Mouse (Mus musculus) forebrain, postnatal 0 days (tissue): ENCODE results near the gene Pard3. TPM values are rescaled to one million over a fixed set of nuclear protein-coding genes. Genes with fewer than 3 reads are reported as not detected.

Source experiments
- ATAC-seq: fragments of 200-750 bp; cut with Nextera tagmentation; 2 replicates; pipeline ENCODE4 v1.8.0; 2017; ENCODE audit warnings: mild to moderate bottlenecking, moderate library complexity
- DNase-seq: peaks from one replicate; pipeline ENCODE4 v3.0.0-alpha.2; 2015
- H3K27ac ChIP-seq: fragments of 300-500 bp; sonication (generic); 2 replicates; pipeline ENCODE4 v1.5.1; 2014; ENCODE audit warnings: low read depth, mild to moderate bottlenecking, antibody characterized with exemption, low read length, moderate library complexity, mixed read lengths
- H3K27me3 ChIP-seq: fragments of 300-500 bp; sonication (generic); 2 replicates; pipeline ENCODE4 v1.6.1; 2014; ENCODE audit warnings: mild to moderate bottlenecking, low read length, mixed read lengths; ENCODE audit not compliant: insufficient read depth
- H3K36me3 ChIP-seq: fragments of 300-500 bp; sonication (generic); 2 replicates; pipeline ENCODE4 v1.6.1; 2014; ENCODE audit warnings: mild to moderate bottlenecking, moderate library complexity; ENCODE audit not compliant: insufficient read depth
- H3K4me1 ChIP-seq: fragments of 300-500 bp; sonication (generic); 2 replicates; pipeline ENCODE4 v1.6.1; 2014; ENCODE audit warnings: antibody characterized with exemption; ENCODE audit not compliant: insufficient read depth
- H3K4me2 ChIP-seq: fragments of 300-500 bp; sonication (generic); 2 replicates; pipeline ENCODE4 v1.6.1; 2014; ENCODE audit warnings: low read depth, mild to moderate bottlenecking, moderate library complexity
- H3K4me3 ChIP-seq: fragments of 300-500 bp; sonication (generic); 2 replicates; pipeline ENCODE4 v1.5.1; 2014; ENCODE audit warnings: low read depth, low read length, mixed read lengths
- H3K9ac ChIP-seq: fragments of 300-500 bp; sonication (generic); 2 replicates; pipeline ENCODE4 v1.6.1; 2014; ENCODE audit warnings: mild to moderate bottlenecking
- H3K9me3 ChIP-seq: fragments of 300-500 bp; sonication (generic); 2 replicates; pipeline ENCODE4 v1.6.1; 2016; ENCODE audit warnings: low read length
- CTCF ChIP-seq: sonication (generic); IDR thresholded peaks from 2 replicates; pipeline ENCODE4 v1.5.1; 2016; ENCODE audit warnings: antibody characterized with exemption, control low read depth, low read depth
- whole genome bisulfite sequencing: fragments of 180-500 bp; shearing (Covaris S2); extraction: QIAGEN DNeasy Blood & Tissue Kit; methylation state at CpG from one replicate; pipeline ENCODE4 v1.1.7; 2014; 5-methylcytosine and 5-hydroxymethylcytosine counted together
- polyA plus RNA-seq: library from polyadenylated mRNA; unstranded; fragments of >200 nt; fragmentation: Nextera tagmentation; extraction: Ambion mirVana; gene quantifications from 2 replicates; pipeline ENCODE4 v1.2.1, GENCODE M21; 2015
- total RNA-seq: library from RNA; depleted of rRNA; stranded (reverse); fragments of >200 nt; gene quantifications from 2 replicates; pipeline ENCODE4 v1.2.3, GENCODE M21; 2014

Pard3 gene
- total and polyA plus RNA-seq, 2 experiments from 2014 or later: 11.4 to 31.0 TPM

DNA sequence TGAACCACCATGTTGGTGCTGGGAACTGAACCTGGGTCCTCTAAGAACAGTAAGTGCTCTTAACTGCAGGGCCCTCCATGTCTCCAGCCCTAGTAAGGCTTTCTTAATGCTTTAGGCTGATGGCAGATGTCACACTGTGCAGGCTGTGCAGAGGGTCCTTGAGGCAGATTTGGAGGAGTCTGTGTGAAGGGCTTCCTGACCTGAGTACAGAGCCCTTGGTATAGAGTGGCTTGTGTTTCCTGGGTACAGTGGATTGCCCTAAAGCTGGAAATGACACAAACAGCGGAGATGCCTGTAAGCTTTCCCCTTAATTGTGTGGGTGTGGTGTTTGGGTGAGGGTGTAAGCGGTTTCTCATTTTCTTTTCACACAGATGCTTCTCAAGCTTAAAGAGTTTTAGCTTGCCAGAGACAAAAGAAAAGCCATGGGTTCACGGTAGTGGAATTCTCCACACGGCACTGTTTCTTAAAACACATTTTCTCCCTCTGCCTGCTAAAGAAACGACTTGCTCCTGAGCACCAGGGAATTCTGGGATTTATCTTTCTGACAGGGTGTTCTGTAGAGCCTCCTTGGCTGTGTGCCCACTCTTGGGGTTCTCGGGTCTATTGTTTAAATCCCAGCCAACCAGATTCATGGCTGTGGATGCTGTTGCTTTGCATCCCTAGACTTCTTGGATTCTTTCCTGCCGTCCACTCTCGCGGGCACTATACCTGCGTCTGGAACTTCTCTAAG lies 28.9 kb downstream of the Pard3 start:
- ATAC-seq (peak; percentile 76), DNase-seq (peak; percentile 83)
- Histone ChIP-seq H3K9ac (no peak overlapping the region), H3K27me3 (no peaks in the 10 kb centered on the region), H3K27ac (peak overlapping the region; percentile 51), H3K4me2 (peak overlapping the region; percentile 38), H3K4me1 (peaks cover 8% of the 10 kb centered on the region; the same call in 1 of the 2 replicates), H3K36me3 (no peaks in the 10 kb centered on the region), H3K4me3 (peak overlapping the region; percentile 6; the same call in 1 of the 2 replicates), H3K9me3 (no peaks in the 10 kb centered on the region)
- WGBS: 7% methylated on average over 10 of the region's 10 CpGs
- no peak for TF ChIP-seq CTCF

DNA sequence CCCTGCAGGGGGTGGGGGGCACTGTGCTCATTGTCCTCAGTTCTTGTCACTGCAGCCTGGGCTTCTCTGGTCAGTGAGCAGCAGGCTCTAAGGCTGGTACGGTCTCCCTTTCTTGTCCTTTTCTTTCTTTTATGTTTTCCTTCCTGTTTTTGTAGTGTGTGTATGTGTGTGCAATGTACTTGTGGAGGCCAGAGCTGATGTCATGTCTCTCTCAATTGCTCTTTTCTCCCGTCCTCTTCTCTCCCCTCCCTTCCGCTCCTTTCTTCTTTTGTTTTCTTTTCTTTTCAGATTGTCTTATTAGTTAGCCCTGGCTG lies 29.4 kb downstream of the Pard3 start:
- DNase-seq: no peak
- Histone ChIP-seq H3K9me3 (no peaks in the 10 kb centered on the region), H3K36me3 (no peaks in the 10 kb centered on the region), H3K27me3 (no peaks in the 10 kb centered on the region), H3K27ac (peak overlapping the region; percentile 51), H3K9ac (no peak overlapping the region), H3K4me1 (peaks cover 8% of the 10 kb centered on the region; the same call in 1 of the 2 replicates), H3K4me3 (peak overlapping the region; percentile 6; the same call in 1 of the 2 replicates), H3K4me2 (peak overlapping the region; percentile 38)
- peak; percentile 14; the same call in 1 of the 2 replicates for ATAC-seq
- 12% methylated on average over 3 of the region's 3 CpGs for whole genome bisulfite sequencing
- no peak for TF ChIP-seq CTCF

DNA sequence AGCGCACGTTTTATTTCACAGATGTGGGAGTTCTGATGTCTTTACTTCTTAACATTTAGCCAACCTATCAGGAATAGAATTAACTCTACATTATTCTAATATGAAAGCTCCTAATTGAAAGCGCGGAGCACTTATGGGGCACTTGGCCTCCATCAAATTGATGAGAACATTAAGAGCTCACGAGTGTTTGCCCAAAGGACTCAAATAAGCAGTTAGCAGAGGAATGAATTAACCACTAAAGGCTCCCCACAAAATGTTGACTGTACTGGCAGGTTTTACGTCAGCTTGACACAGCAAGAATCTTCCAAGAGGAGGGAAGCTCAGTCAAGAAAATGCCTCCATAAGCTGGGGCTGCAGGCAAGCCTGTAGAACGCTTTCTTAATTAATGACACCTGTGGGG lies 32.1 kb downstream of the Pard3 start:
- H3K27me3 ChIP-seq: no peaks in the 10 kb centered on the region
- no peak for ATAC-seq
- 63% methylated on average over 7 of the region's 7 CpGs for WGBS
- TF ChIP-seq CTCF: no peak
- no peaks in the 10 kb centered on the region for H3K36me3 ChIP-seq
- no peaks in the 10 kb centered on the region for H3K9me3 ChIP-seq
- no peak overlapping the region for H3K27ac ChIP-seq
- H3K4me2 ChIP-seq: no peak overlapping the region
- no peak overlapping the region for H3K9ac ChIP-seq
- H3K4me1 ChIP-seq: no peaks in the 10 kb centered on the region
- DNase-seq: no peak
- no peak overlapping the region for H3K4me3 ChIP-seq

DNA sequence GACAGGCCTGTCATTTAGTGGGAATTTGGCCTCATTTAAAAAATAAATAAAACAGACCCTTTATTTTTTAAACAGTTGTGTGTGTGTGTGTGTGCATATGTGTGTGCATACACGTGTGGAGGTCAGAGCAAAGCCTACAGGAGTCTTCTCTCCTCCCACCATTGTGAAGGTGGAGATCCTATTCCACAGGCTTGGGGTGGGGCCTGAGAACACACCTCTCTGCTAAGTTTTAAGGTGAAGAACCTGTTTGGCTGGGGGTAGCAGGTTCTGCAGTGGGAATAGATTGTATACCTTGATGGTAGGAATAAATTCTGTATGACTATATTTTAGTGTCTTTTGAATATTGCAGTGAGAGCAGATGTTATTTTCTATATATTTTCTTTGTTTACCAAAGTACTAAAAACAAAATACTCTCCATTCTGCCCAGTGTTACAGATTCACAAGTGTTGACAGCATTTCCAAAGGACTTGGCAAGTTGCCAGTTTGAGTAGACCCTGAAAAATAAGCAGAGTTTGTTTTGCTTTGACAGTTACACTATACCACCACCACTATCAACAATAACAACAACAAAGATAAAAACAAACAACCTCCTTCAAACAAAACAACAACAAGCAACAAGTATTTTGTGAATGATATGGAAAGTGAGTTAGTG lies 35.9 kb downstream of the Pard3 start:
- no peaks in the 10 kb centered on the region for H3K9me3 ChIP-seq
- H3K9ac ChIP-seq: no peak overlapping the region
- no peaks in the 10 kb centered on the region for H3K36me3 ChIP-seq
- no peak overlapping the region for H3K27ac ChIP-seq
- DNase-seq (no peak), ATAC-seq (no peak)
- WGBS: 72% methylated on average over 1 of the region's 1 CpGs
- H3K4me3 ChIP-seq: no peak overlapping the region
- H3K27me3 ChIP-seq: no peaks in the 10 kb centered on the region
- no peak overlapping the region for H3K4me2 ChIP-seq
- no peaks in the 10 kb centered on the region for H3K4me1 ChIP-seq
- no peak for TF ChIP-seq CTCF

DNA sequence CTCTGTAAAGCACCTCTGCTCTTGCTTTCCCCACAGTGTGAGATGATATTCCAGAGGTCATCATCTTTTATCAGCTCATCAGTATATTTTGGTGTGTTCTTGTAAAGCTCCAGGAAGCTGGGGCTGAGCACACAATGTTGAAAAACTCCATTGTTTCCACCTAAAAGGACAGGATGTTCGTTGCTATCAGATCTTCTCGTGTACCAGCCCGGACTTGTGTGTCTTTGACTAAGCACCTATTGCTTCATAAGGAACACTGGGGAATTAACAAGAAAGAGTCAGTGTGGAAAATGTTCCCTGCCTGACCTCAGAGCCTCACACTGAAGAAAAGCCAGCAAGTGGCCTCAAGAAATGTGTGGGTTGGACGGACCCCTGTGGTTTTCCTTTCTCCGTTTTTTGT lies 39.6 kb downstream of the Pard3 start:
- Histone ChIP-seq H3K27me3 (no peaks in the 10 kb centered on the region), H3K27ac (no peak overlapping the region), H3K9ac (no peak overlapping the region), H3K9me3 (no peaks in the 10 kb centered on the region), H3K4me3 (no peak overlapping the region), H3K4me2 (no peak overlapping the region), H3K4me1 (no peaks in the 10 kb centered on the region), H3K36me3 (no peaks in the 10 kb centered on the region)
- TF ChIP-seq CTCF: no peak
- ATAC-seq (no peak), DNase-seq (no peak)
- whole genome bisulfite sequencing: 72% methylated on average over 5 of the region's 5 CpGs

DNA sequence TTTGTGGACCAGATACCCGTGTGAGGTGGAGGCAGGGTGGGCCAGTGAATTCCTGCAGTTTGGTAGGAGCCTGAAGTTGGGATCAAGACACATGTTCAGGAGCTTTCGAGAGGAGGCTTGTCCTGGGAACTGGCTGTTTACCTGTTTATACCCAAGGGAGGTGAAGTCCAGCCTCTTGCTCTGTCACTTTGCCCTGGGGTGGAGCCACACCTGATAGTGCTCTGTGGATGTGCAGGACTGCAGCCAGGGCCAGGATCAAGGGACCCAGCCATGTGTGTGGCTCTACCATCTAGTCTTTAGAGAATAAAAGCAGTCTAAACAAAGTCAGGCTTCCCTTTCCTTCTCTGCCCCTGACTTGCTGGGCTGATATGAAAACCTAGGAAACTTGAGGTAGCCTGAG lies 40.9 kb downstream of the Pard3 start:
- 86% methylated on average over 2 of the region's 2 CpGs for whole genome bisulfite sequencing
- H3K9ac ChIP-seq: no peak overlapping the region
- no peaks in the 10 kb centered on the region for H3K4me1 ChIP-seq

DNA sequence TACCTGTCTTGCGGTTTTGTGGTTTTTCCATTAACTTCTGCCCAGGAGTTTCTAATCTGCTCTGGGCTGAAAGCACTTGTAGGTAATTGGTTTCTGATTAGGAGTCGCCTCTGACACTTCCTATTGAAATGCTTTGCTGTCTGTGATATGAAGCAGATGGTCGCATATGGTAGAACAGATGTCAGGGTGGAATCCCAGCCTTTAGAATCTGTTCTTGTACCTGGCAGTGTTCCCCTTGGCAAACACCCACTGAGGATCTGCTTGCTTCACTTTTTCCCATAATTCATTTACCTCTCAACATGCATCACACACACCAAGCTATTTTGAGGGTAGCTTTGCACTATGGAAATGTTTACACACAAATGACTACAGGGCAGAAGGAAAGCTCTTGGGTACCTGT lies 44.2 kb downstream of the Pard3 start:
- Histone ChIP-seq H3K4me2 (no peak overlapping the region), H3K27ac (no peak overlapping the region), H3K9me3 (no peaks in the 10 kb centered on the region), H3K27me3 (no peaks in the 10 kb centered on the region), H3K4me1 (no peaks in the 10 kb centered on the region), H3K4me3 (no peak overlapping the region), H3K9ac (no peak overlapping the region), H3K36me3 (no peaks in the 10 kb centered on the region)
- DNase-seq (peak; percentile 83), ATAC-seq (peak; percentile 54)
- TF ChIP-seq CTCF: no peak
- WGBS: 30% methylated on average over 3 of the region's 3 CpGs

More for the DNA sequence above, 40.9 kb downstream of the Pard3 start:
- no peak overlapping the region for H3K4me2 ChIP-seq
- H3K27me3 ChIP-seq: no peaks in the 10 kb centered on the region
- TF ChIP-seq CTCF: no peak
- no peaks in the 10 kb centered on the region for H3K36me3 ChIP-seq
- DNase-seq (no peak), ATAC-seq (no peak)
- H3K27ac ChIP-seq: no peak overlapping the region
- H3K9me3 ChIP-seq: no peaks in the 10 kb centered on the region
- H3K4me3 ChIP-seq: no peak overlapping the region
